Mouse (Mus musculus): ENCODE measurements around the gene Cntnap1.

DNA sequence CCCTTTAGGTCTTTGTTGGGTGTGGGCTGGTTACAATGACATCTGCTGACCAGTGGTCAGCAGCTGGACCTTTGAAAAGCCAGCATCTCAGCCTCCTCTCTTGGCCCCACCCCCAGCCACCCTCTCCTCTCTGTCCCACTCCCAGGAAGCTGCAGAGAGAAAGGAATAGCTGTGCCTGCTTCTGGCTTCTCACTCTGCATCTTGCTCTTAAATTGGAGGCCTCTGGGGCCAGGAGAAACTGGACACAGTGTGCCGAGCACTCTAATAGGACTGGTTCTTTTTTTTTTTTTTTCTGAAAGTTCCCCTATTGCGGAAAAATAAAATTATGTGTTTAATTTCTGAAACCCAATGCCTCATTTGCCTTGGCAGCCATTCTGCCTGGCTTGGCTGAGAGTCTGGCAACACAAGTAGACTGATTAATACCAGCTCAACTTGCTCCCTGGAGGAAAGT, 59.8 kb downstream of the Cntnap1 start:
- TF ChIP-seq POLR2A (IDR thresholded peaks at IDR 0.05; ENCODE audit: insufficient read depth, low read length) (no peak), CTCF (IDR thresholded peaks at IDR 0.05; ENCODE audit: low read depth, low read length) (no peak), EP300 (IDR thresholded peaks at IDR 0.05; ENCODE audit: insufficient read depth, low read depth, low read length) (no peak)

All from ES-Bruce4 (cell line).